Mouse (Mus musculus) cortical plate, adult 2 months (tissue): ENCODE results near the gene Slc26a5. TPM values are rescaled to one million over a fixed set of nuclear protein-coding genes. Genes with fewer than 3 reads are reported as not detected.

ENCODE experiments used
- H3K27ac ChIP-seq: fragments of 200-500 bp; 2 replicates; pipeline ENCODE4 v1.5.1; 2012; ENCODE audit warnings: low read length, control low read depth, inconsistent platforms; ENCODE audit not compliant: insufficient read depth
- H3K4me1 ChIP-seq: fragments of 200-500 bp; 2 replicates; pipeline ENCODE4 v1.6.1; 2011; ENCODE audit warnings: low read length; ENCODE audit not compliant: control insufficient read depth, insufficient read depth
- H3K4me3 ChIP-seq: fragments of 200-500 bp; 2 replicates; pipeline ENCODE4 v1.5.1; 2011; ENCODE audit warnings: mild to moderate bottlenecking, low read length, control low read depth; ENCODE audit not compliant: insufficient read depth
- CTCF ChIP-seq: fragments of 200-500 bp; IDR thresholded peaks from 2 replicates; pipeline ENCODE4 v1.5.1; 2011; ENCODE audit warnings: mild to moderate bottlenecking, control low read depth, low read length; ENCODE audit not compliant: insufficient read depth; ENCODE audit errors: extremely low read depth
- POLR2A ChIP-seq: fragments of 200-500 bp; IDR thresholded peaks from 2 replicates; pipeline ENCODE4 v1.6.1; 2011; ENCODE audit warnings: mild to moderate bottlenecking, low read length, control low read depth; ENCODE audit not compliant: insufficient read depth; ENCODE audit errors: extremely low read depth
- polyA plus RNA-seq: library from polyadenylated mRNA; depleted of rRNA; stranded (reverse); fragments of >200 nt; gene quantifications from 2 replicates; pipeline ENCODE4 v1.2.3, GENCODE M21; 2012

Slc26a5 gene
- polyA plus RNA-seq, 1 experiment: 0.29 TPM

- no peak overlapping the region for H3K4me3 ChIP-seq
- no peak for TF ChIP-seq CTCF
- no peak for TF ChIP-seq POLR2A
- no peaks in the 10 kb centered on the region for H3K4me1 ChIP-seq
- no peak overlapping the region for H3K27ac ChIP-seq
Observed at GRCm38 (mm10) chr5:21866750-21867149, 1.3 kb upstream of the Slc26a5 start.

- H3K4me3 ChIP-seq: peak overlapping the region; percentile 29; the same call in 1 of the 2 replicates
- no peak overlapping the region for H3K27ac ChIP-seq
- H3K4me1 ChIP-seq: no peaks in the 10 kb centered on the region
- TF ChIP-seq CTCF: no peak
Observed at GRCm38 (mm10) chr5:21866311-21866712, 908 bp upstream of the Slc26a5 start.

- TF ChIP-seq CTCF (no peak), POLR2A (no peak)
- Histone ChIP-seq H3K27ac (no peak overlapping the region), H3K4me1 (no peaks in the 10 kb centered on the region), H3K4me3 (no peak overlapping the region)
Observed at GRCm38 (mm10) chr5:21858653-21859052, 6.8 kb downstream of the Slc26a5 start.

GRCm38 (mm10) chr5:21851679-21852340 is 13.6 kb downstream of the Slc26a5 start:
- no peak for TF ChIP-seq POLR2A
- no peak for TF ChIP-seq CTCF
- H3K4me1 ChIP-seq: no peaks in the 10 kb centered on the region
- H3K27ac ChIP-seq: no peak overlapping the region
- no peak overlapping the region for H3K4me3 ChIP-seq

GRCm38 (mm10) chr5:21847438-21847837 is 18.0 kb downstream of the Slc26a5 start:
- Histone ChIP-seq H3K4me1 (no peaks in the 10 kb centered on the region), H3K4me3 (no peak overlapping the region), H3K27ac (no peak overlapping the region)
- TF ChIP-seq POLR2A: no peak
- TF ChIP-seq CTCF: no peak

GRCm38 (mm10) chr5:21846616-21847290 is 18.7 kb downstream of the Slc26a5 start:
- Histone ChIP-seq H3K27ac (no peak overlapping the region), H3K4me1 (no peaks in the 10 kb centered on the region), H3K4me3 (no peak overlapping the region)
- TF ChIP-seq CTCF (no peak), POLR2A (no peak)

- TF ChIP-seq CTCF: no peak
- no peak for TF ChIP-seq POLR2A
- H3K4me3 ChIP-seq: no peak overlapping the region
Observed at GRCm38 (mm10) chr5:21844676-21845075, 20.7 kb downstream of the Slc26a5 start.

GRCm38 (mm10) chr5:21831761-21832160 is 33.6 kb downstream of the Slc26a5 start:
- Histone ChIP-seq H3K4me1 (no peaks in the 10 kb centered on the region), H3K27ac (no peak overlapping the region), H3K4me3 (no peak overlapping the region)
- no peak for TF ChIP-seq CTCF
- no peak for TF ChIP-seq POLR2A

More at GRCm38 (mm10) chr5:21844676-21845075, 20.7 kb downstream of the Slc26a5 start:
- Histone ChIP-seq H3K27ac (no peak overlapping the region), H3K4me1 (no peaks in the 10 kb centered on the region)

- Histone ChIP-seq H3K27ac (no peak overlapping the region), H3K4me1 (no peaks in the 10 kb centered on the region), H3K4me3 (no peak overlapping the region)
- no peak for TF ChIP-seq CTCF
- no peak for TF ChIP-seq POLR2A
Observed at GRCm38 (mm10) chr5:21828855-21829254, 36.5 kb downstream of the Slc26a5 start.

- H3K4me1 ChIP-seq: no peaks in the 10 kb centered on the region
- H3K27ac ChIP-seq: no peak overlapping the region
- H3K4me3 ChIP-seq: no peak overlapping the region
- TF ChIP-seq CTCF (no peak), POLR2A (no peak)
Observed at GRCm38 (mm10) chr5:21827643-21828042, 37.8 kb downstream of the Slc26a5 start.
